Mouse (Mus musculus): ENCODE measurements around the gene Trabd2b.

Gene Trabd2b

GRCm38 (mm10) chr4:114401993-114402731 lies 4.4 kb upstream of the Trabd2b start:
- no peak for DNase-seq

GRCm38 (mm10) chr4:114405682-114406354 lies 706 bp upstream of the Trabd2b start:
- DNase-seq = peak; percentile 77 to 79

GRCm38 (mm10) chr4:114407516-114407915 lies 992 bp downstream of the Trabd2b start:
- no peak for DNase-seq

GRCm38 (mm10) chr4:114408298-114408697 lies 1.8 kb downstream of the Trabd2b start:
- DNase-seq = no peak

GRCm38 (mm10) chr4:114408890-114409480 lies 2.5 kb downstream of the Trabd2b start:
- no peak for DNase-seq

- no peak for DNase-seq
These were observed 3.0 kb downstream of the Trabd2b start for GRCm38 (mm10) chr4:114409511-114409910.

- no peak for DNase-seq
These were observed 3.5 kb downstream of the Trabd2b start for GRCm38 (mm10) chr4:114410026-114410425.

- DNase-seq = no peak
These were observed 3.9 kb downstream of the Trabd2b start for GRCm38 (mm10) chr4:114410443-114410842.

GRCm38 (mm10) chr4:114410958-114411661 lies 4.6 kb downstream of the Trabd2b start:
- DNase-seq = no peak

GRCm38 (mm10) chr4:114411846-114412390 lies 5.4 kb downstream of the Trabd2b start:
- no peak for DNase-seq

GRCm38 (mm10) chr4:114415925-114416645 lies 9.6 kb downstream of the Trabd2b start:
- DNase-seq = no peak

GRCm38 (mm10) chr4:114420154-114420553 lies 13.6 kb downstream of the Trabd2b start:
- no peak for DNase-seq

- no peak for DNase-seq
These were observed 16.6 kb downstream of the Trabd2b start for GRCm38 (mm10) chr4:114423084-114423483.

- no peak for DNase-seq
These were observed 19.3 kb downstream of the Trabd2b start for GRCm38 (mm10) chr4:114425808-114426207.

- no peak for DNase-seq
These were observed 26.2 kb downstream of the Trabd2b start for GRCm38 (mm10) chr4:114432742-114433141.

- DNase-seq = no peak
These were observed 26.9 kb downstream of the Trabd2b start for GRCm38 (mm10) chr4:114433440-114433839.

- no peak for DNase-seq
These were observed 28.2 kb downstream of the Trabd2b start for GRCm38 (mm10) chr4:114434766-114435165.

- DNase-seq = no peak
These were observed 28.9 kb downstream of the Trabd2b start for GRCm38 (mm10) chr4:114435381-114435780.

- DNase-seq = no peak
These were observed 32.2 kb downstream of the Trabd2b start for GRCm38 (mm10) chr4:114438764-114439163.

GRCm38 (mm10) chr4:114442186-114442585 lies 35.7 kb downstream of the Trabd2b start:
- DNase-seq = no peak

GRCm38 (mm10) chr4:114442661-114443060 lies 36.1 kb downstream of the Trabd2b start:
- no peak for DNase-seq

- no peak for DNase-seq
These were observed 42.0 kb downstream of the Trabd2b start for GRCm38 (mm10) chr4:114448393-114449052.

Data from cerebellum, postnatal 36 days (tissue).